Mouse (Mus musculus) left cerebral cortex, postnatal 4 days (tissue): ENCODE results near the gene Ifit1bl2. TPM values are rescaled to one million over a fixed set of nuclear protein-coding genes. Genes with fewer than 3 reads are reported as not detected.
"Not testable (repeated sequence)": the region's sequence is repeated elsewhere in the genome, so short reads cannot be mapped to it uniquely, and the experiment has no call there.

Source experiments
- DNase-seq: peaks from one replicate; pipeline ENCODE4 v3.0.0-alpha.2; 2022
- intact Hi-C: fragments of 180-260 bp; cut with DNase I; formaldehyde crosslinking; loops from one replicate; pipeline ENCODE4 v1.15.1; 2025
- total RNA-seq, 2 experiments: library from RNA; stranded (reverse); gene quantifications; 2 replicates each; pipeline ENCODE4 v1.2.3; 2021

The Ifit1bl2 gene
- total RNA-seq, 2 experiments from 2014 or later = 0.28 to 0.30 TPM

DNA sequence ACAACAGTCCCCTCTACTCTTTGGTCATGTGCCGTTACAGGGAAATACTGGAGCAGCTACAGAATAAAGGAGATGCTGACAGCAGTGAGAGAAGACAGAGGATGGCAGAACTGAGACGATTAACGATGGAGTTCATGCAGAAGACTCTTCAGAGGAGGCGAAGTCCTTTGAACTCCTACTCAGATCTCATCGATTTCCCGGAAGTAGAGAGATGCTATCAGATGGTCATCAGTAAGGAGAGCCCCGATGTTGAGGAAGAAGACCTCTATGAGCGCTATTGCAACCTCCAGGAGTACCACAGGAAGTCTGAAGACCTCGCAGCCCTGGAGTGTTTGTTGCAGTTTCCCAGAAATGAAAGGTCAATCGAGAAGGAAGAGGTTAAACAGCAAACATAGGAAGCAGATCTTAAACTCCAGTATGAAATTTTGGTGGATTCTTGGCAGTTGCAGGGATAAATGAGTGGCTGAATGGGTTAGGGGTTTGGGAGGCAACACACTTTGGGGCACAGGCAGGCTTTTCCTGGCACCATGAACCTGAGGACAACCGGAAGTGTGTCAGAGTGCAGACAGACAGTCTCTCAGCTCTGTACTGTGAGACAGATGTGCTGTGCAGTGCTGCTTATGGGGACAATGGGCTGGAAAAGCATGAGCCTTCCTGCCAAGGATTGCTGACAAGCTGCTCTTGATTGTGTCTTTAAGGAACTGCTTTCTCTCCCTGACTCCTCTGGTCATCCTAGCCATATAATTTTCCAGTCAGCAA, 28.1 kb downstream of the Ifit1bl2 start:
- DNase-seq, intact Hi-C loops: not testable (repeated sequence)

DNA sequence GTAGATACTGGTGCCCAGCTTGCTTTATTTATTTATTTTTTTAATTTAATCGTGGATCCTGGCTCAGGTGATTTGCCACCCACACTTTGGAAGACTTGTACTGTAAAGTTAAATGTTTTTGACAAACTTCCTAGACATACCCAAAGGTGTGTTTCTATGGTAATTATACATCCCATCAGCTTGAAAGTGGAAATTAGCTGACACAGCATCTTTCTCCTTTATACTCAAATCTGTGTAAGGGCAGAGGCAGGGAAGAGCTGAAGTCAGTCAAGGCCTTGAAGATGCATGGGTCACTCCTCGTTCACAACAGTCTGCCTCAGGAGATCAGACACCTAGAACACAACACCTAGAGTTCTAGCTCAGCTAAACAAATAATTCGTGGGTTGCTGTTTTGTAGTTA, 30.4 kb downstream of the Ifit1bl2 start:
- DNase-seq, intact Hi-C loops: not testable (repeated sequence)

DNA sequence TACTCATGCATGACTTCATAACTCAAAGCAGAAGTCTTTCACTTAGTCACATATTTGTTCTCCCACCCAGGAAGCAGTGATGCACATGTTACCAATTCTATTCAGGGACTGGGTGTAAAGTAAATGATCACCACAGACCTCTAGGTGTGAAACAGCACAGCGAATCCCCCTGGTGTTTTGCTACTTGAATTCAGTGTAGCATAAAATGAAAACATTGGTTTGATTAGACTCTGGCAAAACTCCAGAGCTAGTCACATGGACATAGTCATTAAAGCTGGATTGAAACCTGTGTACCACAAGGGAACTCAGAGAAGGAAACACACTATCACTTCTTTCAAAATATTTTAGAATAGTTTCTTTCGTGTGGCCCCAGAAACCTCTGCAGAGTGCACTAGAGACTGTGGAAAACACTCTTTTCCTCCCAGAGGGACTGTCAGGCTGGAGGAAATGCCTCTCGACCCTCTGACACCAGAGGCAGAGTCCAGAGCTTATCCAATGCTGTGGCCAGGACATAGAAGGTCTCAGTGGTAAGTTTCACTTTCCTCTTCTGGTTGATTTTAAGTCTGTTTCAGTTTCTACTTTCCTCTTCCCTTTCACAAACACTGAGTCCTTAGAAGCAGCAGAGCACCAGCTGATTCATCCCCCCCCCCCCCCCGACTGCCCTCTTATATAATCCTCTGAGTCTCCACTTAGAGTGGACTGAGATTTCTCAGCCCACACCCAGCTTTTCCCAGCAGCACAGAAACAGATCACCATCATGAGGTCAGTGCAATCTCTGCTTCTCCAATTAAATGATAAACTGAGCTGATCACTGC, 33.1 kb downstream of the Ifit1bl2 start, which contains the start of gene Ifit3b:
Gene Ifit3b (plus strand): TSS at position 734 of the 815 bp plus-strand sequence.
- intact Hi-C loops, DNase-seq: not testable (repeated sequence)

DNA sequence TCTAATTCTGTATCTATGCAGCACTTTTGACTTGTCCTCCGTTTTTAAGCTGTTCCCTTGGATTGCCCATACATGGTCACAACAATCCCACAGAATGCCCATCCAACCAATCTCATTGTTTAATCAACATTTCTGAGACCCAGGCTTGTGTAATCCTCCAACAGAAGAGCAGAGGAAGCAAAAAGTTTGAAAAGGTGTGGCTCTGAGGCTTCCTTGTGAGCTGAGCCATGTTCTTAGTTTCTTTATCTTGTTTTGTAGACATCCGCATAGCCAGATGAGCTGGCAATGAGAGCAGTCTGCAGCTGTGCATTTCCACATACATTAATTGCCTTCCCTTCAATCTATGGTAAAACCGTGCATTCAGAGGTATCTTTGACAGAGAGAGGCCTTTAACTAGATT, 35.1 kb downstream of the Ifit1bl2 start:
- intact Hi-C loops = no loop called here

DNA sequence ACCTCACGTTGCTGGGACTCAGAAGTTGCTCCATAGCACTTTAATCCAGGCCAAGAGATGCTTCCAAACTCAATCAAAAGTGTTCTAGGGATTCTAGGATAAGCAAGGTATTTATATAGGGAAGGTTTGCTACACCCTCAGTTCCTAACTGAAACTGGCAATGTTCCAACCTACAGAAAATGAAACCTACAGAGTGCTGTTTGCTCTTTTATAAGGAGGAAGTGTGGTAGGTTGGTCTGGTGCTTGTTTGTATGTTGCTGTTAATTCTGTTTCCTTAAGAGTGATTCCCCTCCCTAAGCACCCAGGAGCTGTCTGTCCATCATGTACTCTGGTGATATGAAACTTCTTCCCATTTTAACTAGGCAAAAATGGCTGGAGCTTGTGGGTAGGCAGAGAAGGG, 38.7 kb downstream of the Ifit1bl2 start, which contains the start of gene Ifit1bl1:
Gene Ifit1bl1 (minus strand): TSS at position 69 of the 400 bp plus-strand sequence.
- DNase-seq, intact Hi-C loops: not testable (repeated sequence)

More for the DNA sequence above, 35.1 kb downstream of the Ifit1bl2 start:
- DNase-seq = no peak

DNA sequence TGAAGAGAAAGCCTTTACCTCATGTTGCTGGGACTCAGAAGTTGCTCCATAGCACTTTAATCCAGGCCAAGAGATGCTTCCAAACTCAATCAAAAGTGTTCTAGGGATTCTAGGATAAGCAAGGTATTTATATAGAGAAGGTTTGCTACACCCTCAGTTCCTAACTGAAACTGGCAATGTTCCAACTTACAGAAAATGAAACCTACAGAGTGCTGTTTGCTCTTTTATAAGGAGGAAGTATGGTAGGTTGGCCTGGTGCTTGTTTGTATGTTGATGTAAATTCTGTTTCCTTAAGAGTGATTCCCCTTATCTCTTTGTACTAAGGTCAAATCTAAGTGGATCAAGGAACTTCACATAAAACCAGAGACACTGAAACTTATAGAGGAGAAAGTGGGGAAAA, 41.3 kb downstream of the Ifit1bl2 start:
- DNase-seq, intact Hi-C loops: not testable (repeated sequence)

DNA sequence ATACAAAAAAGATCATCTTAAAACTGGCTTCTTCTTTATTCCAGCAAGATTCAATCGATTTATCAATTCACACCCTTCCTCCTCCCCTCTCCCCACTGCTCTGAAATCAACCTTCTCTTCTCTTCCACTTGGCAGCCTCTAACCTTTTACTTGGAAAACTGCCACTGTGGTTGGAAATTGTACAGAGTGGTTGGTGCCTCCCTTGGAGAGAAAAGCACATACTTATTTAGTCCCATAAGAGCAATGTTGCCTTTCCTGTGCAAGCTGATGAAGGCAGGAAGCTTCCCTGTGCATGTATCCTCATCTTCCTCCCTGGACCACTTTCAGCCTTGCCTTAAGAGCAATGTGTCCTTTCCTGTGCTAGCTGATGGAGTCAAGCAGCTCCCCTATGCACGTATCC, 42.2 kb downstream of the Ifit1bl2 start:
- intact Hi-C loops = no loop called here
- peak; percentile 37 for DNase-seq

DNA sequence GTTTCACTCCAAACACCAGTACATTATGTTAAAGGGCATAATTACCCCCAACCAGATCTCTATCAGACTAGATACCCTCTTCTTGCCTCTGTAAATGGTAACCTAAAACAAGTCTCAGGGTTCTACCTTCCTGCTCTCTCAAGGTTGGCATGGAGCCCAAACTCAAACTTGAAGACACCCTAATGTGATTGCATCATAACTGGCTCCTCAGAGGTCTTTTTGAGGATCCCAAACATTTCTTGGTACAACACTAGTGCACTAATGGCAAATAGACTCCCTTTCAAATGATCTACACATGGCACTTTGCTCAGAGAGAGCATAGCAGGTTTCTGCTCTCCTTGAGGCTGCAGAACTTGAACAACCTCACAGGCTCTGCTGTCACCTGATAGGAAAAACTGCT, 43.7 kb downstream of the Ifit1bl2 start:
- no peak for DNase-seq
- intact Hi-C loops = no loop called here

DNA sequence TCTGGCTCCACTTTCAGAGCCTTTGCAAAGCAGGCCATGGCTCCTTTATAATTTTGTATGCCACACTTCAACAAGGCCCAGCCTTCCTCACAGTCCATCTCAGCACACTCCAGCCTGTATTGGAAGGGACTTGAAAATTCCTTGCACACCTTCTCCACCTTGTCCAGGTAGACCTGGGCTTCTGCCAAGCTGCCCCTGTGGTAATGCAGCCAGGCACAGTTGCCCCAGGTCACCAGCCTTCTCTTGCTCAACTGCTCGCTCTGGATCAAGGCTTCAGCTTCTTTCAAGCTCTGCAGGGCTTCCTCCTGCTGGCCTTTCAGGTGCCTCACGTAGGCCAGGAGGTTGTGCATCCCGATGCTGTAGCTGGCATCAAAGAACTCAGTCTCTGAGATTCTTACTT, 46.0 kb downstream of the Ifit1bl2 start:
- DNase-seq, intact Hi-C loops: not testable (repeated sequence)

DNA sequence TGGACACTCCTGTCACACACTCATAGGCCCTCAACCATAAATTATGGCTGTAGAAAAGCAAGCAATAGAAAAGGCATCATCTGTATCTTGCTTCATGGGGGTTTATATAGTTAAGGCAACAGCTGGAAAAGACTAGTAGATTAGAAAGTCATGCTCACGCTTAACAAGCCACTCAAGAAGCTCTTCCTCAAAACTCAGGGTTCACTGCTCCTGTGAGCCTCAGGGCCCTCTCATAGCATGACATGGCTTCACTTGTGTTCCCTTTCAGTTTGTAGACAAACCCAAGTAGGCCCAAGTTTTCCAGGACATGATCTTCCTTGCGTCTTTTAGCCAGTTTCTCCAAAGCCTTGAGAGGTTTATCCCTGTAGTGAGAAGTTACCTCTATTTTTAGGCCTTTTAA, 47.1 kb downstream of the Ifit1bl2 start:
- no peak for DNase-seq
- intact Hi-C loops = no loop called here

DNA sequence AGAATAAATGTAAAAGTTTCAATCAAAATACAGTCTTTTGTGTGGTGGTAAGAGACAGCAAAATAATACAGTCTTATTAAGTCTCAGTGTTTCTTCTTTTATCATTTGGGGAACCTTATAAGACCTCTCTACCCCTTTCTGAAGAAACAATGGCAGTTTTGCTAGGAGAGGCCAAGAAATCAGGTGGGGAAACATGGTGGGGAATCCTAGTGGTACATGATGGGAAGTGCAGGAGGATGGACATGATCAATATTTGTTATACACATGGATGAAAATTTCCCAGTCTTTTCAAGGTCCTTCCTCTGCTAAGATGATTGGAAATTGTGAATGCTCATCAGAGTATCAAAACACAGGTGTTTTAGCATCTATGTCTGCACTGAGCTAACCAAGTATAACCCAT, 51.6 kb downstream of the Ifit1bl2 start:
- DNase-seq = no peak

DNA sequence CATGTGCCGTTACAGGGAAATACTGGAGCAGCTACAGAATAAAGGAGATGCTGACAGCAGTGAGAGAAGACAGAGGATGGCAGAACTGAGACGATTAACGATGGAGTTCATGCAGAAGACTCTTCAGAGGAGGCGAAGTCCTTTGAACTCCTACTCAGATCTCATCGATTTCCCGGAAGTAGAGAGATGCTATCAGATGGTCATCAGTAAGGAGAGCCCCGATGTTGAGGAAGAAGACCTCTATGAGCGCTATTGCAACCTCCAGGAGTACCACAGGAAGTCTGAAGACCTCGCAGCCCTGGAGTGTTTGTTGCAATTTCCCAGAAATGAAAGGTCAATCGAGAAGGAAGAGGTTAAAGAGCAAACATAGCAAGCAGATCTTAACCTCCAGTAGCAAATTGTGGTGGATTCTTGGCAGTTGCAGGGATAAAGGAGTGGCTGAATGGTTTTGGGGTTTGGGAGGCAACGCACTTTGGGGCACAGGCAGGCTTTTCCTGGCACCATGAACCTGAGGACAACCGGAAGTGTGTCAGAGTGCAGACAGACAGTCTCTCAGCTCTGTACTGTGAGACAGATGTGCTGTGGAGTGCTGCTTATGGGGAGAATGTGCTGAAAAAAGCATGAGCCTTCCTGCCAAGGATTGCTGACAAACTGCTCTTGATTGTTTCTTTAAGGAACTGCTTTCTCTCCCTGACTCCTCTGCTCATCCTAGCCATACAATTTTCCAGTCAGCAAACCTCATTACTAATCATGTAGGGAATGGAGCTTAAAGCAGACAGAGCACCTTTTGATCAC, 52.4 kb downstream of the Ifit1bl2 start:
- DNase-seq, intact Hi-C loops: not testable (repeated sequence)

More for the DNA sequence above, 51.6 kb downstream of the Ifit1bl2 start:
- intact Hi-C loops = no loop called here

DNA sequence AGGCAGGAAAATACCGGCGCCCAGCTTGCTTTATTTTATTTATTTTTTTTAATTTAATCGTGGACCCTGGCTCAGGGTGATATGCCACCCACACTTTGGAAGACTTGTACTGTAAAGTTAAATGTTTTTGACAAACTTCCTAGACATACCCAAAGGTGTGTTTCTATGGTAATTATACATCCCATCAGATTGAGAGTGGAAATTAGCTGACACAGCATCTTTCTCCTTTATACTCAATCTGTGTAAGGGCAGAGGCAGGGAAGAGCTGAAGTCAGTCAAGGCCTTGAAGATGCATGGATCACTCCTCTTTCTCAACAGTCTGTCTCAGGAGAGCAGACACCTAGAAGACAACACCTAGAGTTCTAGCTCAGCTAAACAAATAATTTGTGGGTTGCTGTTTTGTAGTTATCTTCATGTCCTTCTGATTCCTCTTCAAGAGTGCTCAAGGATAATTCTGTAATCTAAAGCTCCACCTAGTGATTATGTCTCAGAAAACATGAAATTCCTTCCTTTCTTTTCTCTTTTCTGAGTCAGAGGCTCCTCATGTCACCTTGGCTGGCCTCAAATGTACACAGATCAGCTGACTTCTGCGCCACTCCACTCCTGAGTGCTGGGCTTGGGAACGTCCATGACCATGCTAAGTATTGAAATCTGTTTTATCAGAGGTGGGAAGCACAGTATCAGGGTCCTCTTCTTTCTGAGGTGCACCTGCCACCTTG, 54.6 kb downstream of the Ifit1bl2 start:
- intact Hi-C loops, DNase-seq: not testable (repeated sequence)

DNA sequence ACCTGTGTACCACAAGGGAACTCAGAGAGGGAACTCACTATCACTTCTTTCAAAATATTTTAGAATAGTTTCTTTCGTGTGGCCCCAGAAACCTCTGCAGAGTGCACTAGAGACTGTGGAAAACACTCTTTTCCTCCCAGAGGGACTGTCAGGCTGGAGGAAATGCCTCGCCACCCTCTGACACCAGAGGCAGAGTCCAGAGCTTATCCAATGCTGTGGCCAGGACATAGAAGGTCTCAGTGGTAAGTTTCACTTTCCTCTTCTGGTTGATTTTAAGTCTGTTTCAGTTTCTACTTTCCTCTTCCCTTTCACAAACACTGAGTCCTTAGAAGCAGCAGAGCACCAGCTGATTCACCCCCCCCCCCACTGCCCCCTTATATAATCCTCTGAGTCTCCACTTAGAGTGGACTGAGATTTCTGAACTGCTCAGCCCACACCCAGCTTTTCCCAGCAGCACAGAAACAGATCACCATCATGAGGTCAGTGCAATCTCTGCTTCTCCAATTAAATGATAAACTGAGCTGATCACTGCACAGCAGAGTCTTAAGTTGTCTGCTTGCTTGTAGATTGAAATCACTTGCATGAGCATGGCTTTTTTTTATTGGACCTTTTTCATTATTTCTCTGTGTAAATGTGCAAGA, 57.3 kb downstream of the Ifit1bl2 start, which contains the start of gene Ifit3:
Gene Ifit3 (plus strand): TSS at position 406 of the 641 bp plus-strand sequence.
- DNase-seq, intact Hi-C loops: not testable (repeated sequence)

DNA sequence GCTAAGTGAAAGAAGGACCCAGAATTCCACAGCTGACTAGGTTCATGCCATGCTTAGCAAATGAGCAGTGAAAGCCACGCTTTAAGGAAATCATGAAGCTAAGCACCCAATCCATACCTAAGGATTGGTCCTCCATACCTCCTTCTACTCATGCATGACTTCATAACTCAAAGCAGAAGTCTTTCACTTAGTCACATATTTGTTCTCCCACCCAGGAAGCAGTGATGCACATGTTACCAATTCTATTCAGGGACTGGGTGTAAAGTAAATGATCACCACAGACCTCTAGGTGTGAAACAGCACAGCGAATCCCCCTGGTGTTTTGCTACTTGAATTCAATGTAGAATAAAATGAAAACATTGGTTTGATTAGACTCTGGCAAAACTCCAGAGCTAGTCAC, 57.8 kb downstream of the Ifit1bl2 start:
- DNase-seq = not testable (repeated sequence)
- intact Hi-C loops = loop anchor here (1.0 kb wide), 1 partner anchor 24 kb away; no protein-coding TSS in a partner anchor

DNA sequence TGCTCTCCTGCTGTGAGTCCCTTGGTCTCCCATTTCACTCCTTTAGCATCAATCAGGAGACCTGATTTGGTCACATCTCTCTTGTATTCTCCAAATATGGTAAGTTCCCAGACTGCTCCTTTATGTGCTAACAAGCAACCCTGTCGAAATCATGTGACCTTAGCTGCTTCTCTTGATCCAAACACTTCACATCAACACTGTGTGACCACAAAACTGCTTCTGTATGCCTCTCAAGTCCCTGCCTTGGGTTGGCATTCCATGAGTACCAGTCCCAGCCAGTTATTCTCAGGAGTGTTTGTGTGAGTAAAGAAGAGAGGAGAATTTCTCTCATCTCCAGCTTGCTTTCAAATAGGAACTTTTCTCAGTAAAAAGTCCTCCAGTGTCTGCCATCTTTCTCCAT, 63.4 kb downstream of the Ifit1bl2 start:
- DNase-seq = no peak
- intact Hi-C loops = no loop called here

DNA sequence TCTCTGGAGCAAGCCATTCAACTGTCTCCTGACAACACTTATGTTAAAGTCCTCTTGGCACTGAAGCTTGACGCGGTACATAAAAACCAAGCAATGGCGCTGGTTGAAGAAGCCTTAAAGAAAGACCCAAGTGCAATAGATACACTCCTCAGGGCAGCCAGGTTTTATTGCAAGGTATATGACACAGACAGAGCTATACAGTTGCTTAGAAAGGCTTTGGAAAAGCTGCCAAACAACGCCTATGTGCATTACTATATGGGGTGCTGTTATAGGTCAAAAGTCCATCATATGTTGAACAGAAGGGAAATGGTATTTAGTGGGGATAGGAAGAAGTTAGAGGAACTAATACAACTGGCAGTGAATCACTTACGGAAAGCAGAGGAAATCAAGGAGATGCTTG, 66.9 kb downstream of the Ifit1bl2 start:
- intact Hi-C loops = no loop called here
- DNase-seq = no peak

DNA sequence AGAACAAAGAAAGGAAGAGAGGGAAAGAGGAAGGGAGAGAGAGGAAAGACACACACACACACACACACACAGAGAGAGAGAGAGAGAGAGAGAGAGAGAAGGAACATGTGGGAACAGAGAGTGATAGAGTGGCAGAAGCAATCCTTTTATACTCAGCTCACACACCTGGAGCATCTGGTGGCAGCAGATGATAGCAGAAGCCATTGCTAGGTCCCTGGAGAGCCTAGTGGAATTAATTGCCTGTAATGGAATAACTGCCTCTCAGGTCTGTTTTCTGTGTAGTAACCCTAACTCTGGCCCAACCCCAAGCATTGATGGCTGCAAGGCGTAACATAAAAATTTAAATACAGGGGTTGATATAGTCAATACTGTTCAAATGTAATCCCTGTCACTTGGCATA, 69.5 kb downstream of the Ifit1bl2 start:
- intact Hi-C loops = no loop called here
- DNase-seq = no peak

DNA sequence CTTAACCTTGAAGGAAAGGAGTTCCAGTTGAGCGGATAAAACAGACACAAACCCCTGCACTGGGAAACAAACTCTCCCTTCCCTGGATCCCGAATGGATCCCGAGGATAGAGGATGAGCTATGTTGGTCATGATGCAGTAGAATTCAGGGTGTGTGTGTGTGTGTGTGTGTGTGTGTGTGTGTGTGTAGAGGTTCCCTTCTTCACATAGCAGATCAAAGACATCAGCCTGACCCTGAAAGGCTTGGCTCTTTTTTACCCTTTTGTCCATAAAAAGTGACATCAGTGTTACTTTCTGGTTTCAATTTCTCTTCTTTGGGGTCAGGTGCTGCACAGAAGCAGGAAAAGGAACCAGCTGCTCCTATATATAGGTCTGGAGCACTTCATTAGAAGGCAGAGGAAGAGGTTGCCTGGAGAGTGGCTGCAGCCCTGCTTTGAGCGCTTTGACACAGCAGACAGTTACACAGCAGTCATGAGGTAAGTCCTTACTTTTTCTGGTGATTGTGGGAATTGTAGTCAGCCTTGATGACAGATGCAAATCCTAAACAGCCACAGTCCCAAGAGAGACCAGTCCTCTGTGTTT, 70.6 kb downstream of the Ifit1bl2 start:
- intact Hi-C loops = no loop called here

More for the DNA sequence above, 70.6 kb downstream of the Ifit1bl2 start:
- no peak for DNase-seq
